Mouse (Mus musculus): ENCODE data around the gene Acin1. TPM values are rescaled to one million over a fixed set of nuclear protein-coding genes. Genes with fewer than 3 reads are reported as not detected.

Gene Acin1
- polyA plus RNA-seq, 1 experiment, result 79.4 TPM

DNA sequence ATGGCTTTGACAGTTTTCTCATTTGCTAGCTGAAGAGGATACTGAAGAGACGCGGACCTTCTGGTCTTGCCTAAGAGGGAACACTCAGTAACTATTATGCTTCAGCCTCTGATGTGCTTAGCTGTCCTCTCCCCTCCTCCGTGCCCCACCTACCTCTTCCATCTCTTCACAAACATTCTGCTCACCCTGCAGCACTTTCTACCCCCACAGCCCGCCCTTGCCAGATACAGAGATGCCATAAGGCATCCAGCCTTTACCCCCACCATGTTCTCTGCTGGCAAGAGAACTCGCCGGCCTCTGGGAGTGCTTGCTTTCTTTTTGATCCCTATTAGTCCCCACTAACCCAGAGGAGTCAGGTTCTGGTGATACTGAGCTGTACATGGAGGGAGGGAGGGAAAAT is 76.1 kb downstream of the Acin1 start:
- TF ChIP-seq POLR2A (IDR thresholded peaks at IDR 0.05; ENCODE audit: low read depth, low read length) (no peak), CTCF (conservative IDR thresholded peaks at IDR 0.05; ENCODE audit: insufficient read depth, insufficient read length, low read depth, low read length) (no peak)
- Histone ChIP-seq H3K27me3 (replicated peaks; ENCODE audit: control insufficient read depth, insufficient read depth, low read length) (no peaks in the 10 kb centered on the region), H3K36me3 (ENCODE audit: control insufficient read depth, insufficient read depth, low read length) (peaks cover 1% of the 10 kb centered on the region; the same call in 1 of the 2 replicates), H3K4me3 (ENCODE audit: insufficient read depth, low read depth, low read length) (no peak overlapping the region), H3K4me1 (ENCODE audit: control insufficient read depth, insufficient read depth, low read length) (no peaks in the 10 kb centered on the region; the same call in 1 of the 2 replicates), H3K27ac (ENCODE audit: insufficient read depth, low read depth, low read length) (no peak overlapping the region)
- WGBS, result 85% methylated on average over 6 of the region's 6 CpGs
- DNase-seq, result no peak

- TF ChIP-seq CTCF (conservative IDR thresholded peaks at IDR 0.05; ENCODE audit: insufficient read depth, insufficient read length, low read depth, low read length) (peak; percentile 66), POLR2A (IDR thresholded peaks at IDR 0.05; ENCODE audit: low read depth, low read length) (no peak)
- Histone ChIP-seq H3K27ac (ENCODE audit: insufficient read depth, low read depth, low read length) (no peak overlapping the region), H3K36me3 (ENCODE audit: control insufficient read depth, insufficient read depth, low read length) (peaks cover 1% of the 10 kb centered on the region; the same call in 1 of the 2 replicates), H3K27me3 (replicated peaks; ENCODE audit: control insufficient read depth, insufficient read depth, low read length) (no peaks in the 10 kb centered on the region), H3K4me1 (ENCODE audit: control insufficient read depth, insufficient read depth, low read length) (no peaks in the 10 kb centered on the region; the same call in 1 of the 2 replicates), H3K4me3 (ENCODE audit: insufficient read depth, low read depth, low read length) (no peak overlapping the region)
- 71% methylated on average over 4 of the region's 4 CpGs for WGBS
- peak; percentile 34 for DNase-seq
These were observed 76.8 kb downstream of the Acin1 start for GRCm38 (mm10) chr14:54609962-54610361.

DNA sequence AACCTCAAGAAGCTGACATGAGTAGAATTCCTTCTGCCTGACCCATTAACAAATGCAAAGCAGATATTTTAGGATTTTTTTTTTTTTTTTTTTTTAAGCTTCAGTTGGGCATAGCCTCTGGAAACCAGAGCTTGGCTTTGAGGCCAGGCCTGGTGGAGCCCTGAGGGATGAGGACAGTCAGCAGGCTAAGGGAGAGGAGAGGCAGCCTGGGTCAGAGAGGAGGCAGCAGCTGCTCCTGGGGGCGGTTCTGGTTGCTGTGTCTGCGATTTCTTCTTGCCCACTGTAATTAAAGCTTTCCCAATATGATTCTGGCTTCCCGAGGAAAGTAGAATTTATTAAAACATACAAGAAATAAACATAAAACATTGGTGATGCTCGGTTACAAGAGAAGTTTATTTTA is 77.5 kb downstream of the Acin1 start:
- WGBS, result 56% methylated on average over 4 of the region's 4 CpGs

DNA sequence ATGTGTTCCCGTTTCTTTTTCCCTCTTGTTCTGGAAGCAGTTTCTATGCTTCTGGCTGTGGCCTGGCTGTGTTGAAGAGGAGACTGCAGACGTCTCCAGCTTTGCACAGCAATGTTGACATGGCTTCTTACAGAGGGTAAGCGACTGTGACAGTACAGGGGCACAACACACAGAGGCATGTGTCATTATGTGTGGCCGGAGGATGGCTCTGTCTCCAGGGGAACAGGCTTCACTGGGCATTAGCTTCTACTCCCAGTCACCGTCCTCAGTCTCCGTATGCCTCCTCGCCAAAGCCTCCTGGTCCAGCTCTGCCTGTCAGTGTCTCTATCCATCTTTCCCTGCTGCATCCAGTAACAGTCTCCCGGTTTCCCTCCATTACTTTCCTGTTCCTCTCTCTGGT is 79.5 kb downstream of the Acin1 start:
- no peak for TF ChIP-seq POLR2A (IDR thresholded peaks at IDR 0.05; ENCODE audit: low read depth, low read length)
- no peak for TF ChIP-seq CTCF (conservative IDR thresholded peaks at IDR 0.05; ENCODE audit: insufficient read depth, insufficient read length, low read depth, low read length)
- Histone ChIP-seq H3K27me3 (replicated peaks; ENCODE audit: control insufficient read depth, insufficient read depth, low read length) (no peaks in the 10 kb centered on the region), H3K4me3 (ENCODE audit: insufficient read depth, low read depth, low read length) (no peak overlapping the region), H3K36me3 (ENCODE audit: control insufficient read depth, insufficient read depth, low read length) (no peaks in the 10 kb centered on the region), H3K4me1 (ENCODE audit: control insufficient read depth, insufficient read depth, low read length) (no peaks in the 10 kb centered on the region; the same call in 1 of the 2 replicates), H3K27ac (ENCODE audit: insufficient read depth, low read depth, low read length) (no peak overlapping the region)
- no peak for DNase-seq
- WGBS, result 63% methylated on average over 8 of the region's 8 CpGs

More for the DNA sequence above, 77.5 kb downstream of the Acin1 start:
- H3K27ac ChIP-seq (ENCODE audit: insufficient read depth, low read depth, low read length), result no peak overlapping the region
- no peaks in the 10 kb centered on the region; the same call in 1 of the 2 replicates for H3K36me3 ChIP-seq (ENCODE audit: control insufficient read depth, insufficient read depth, low read length)
- no peak overlapping the region for H3K4me3 ChIP-seq (ENCODE audit: insufficient read depth, low read depth, low read length)
- H3K27me3 ChIP-seq (replicated peaks; ENCODE audit: control insufficient read depth, insufficient read depth, low read length), result no peaks in the 10 kb centered on the region
- TF ChIP-seq CTCF (conservative IDR thresholded peaks at IDR 0.05; ENCODE audit: insufficient read depth, insufficient read length, low read depth, low read length), result no peak
- no peak for TF ChIP-seq POLR2A (IDR thresholded peaks at IDR 0.05; ENCODE audit: low read depth, low read length)
- H3K4me1 ChIP-seq (ENCODE audit: control insufficient read depth, insufficient read depth, low read length), result no peaks in the 10 kb centered on the region; the same call in 1 of the 2 replicates
- DNase-seq, result no peak

GRCm38 (mm10) chr14:54605752-54606321 is 80.9 kb downstream of the Acin1 start, which contains the start of gene 4931414P19Rik:
4931414P19Rik (minus strand) TSS chr14:54605993.
- H3K36me3 ChIP-seq (ENCODE audit: control insufficient read depth, insufficient read depth, low read length), result no peaks in the 10 kb centered on the region
- no peaks in the 10 kb centered on the region; the same call in 1 of the 2 replicates for H3K4me1 ChIP-seq (ENCODE audit: control insufficient read depth, insufficient read depth, low read length)
- DNase-seq, result peak; percentile 89
- under 1% methylated on average over 39 of the region's 39 CpGs for WGBS
- peak within 1 kb of the TSS; percentile 64 for H3K4me3 ChIP-seq (ENCODE audit: insufficient read depth, low read depth, low read length)
- TF ChIP-seq CTCF (conservative IDR thresholded peaks at IDR 0.05; ENCODE audit: insufficient read depth, insufficient read length, low read depth, low read length) (no peak), POLR2A (IDR thresholded peaks at IDR 0.05; ENCODE audit: low read depth, low read length) (no peak)
- no peaks in the 10 kb centered on the region for H3K27me3 ChIP-seq (replicated peaks; ENCODE audit: control insufficient read depth, insufficient read depth, low read length)
- peak within 1 kb of the TSS; percentile 39 for H3K27ac ChIP-seq (ENCODE audit: insufficient read depth, low read depth, low read length)

DNA sequence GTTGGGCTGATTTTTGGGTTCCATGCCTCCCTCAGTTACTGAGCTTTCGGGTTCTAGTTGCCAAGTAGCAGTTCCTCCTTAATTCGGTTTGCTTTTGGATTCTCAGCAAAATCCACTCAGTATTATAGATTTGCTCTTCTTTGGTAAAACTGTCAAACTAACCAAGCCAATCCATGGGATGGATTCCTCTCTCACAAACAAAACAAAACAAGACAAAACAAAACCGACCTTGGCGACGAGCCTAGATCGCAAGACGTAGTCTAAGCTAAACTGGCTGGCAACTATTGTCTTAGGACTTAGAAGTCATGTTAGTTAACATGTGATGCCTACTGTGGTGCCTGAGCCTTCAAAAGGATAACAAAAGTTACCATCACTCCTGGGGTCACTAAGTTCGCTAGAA is 83.0 kb downstream of the Acin1 start:
- Histone ChIP-seq H3K4me1 (ENCODE audit: control insufficient read depth, insufficient read depth, low read length) (no peaks in the 10 kb centered on the region; the same call in 1 of the 2 replicates), H3K27ac (ENCODE audit: insufficient read depth, low read depth, low read length) (peak overlapping the region; percentile 88), H3K27me3 (replicated peaks; ENCODE audit: control insufficient read depth, insufficient read depth, low read length) (no peaks in the 10 kb centered on the region), H3K4me3 (ENCODE audit: insufficient read depth, low read depth, low read length) (peak overlapping the region; percentile 84), H3K36me3 (ENCODE audit: control insufficient read depth, insufficient read depth, low read length) (no peaks in the 10 kb centered on the region)
- 84% methylated on average over 8 of the region's 8 CpGs for WGBS
- no peak for DNase-seq
- no peak for TF ChIP-seq CTCF (conservative IDR thresholded peaks at IDR 0.05; ENCODE audit: insufficient read depth, insufficient read length, low read depth, low read length)
- no peak for TF ChIP-seq POLR2A (IDR thresholded peaks at IDR 0.05; ENCODE audit: low read depth, low read length)

- TF ChIP-seq POLR2A (IDR thresholded peaks at IDR 0.05; ENCODE audit: low read depth, low read length) (no peak), CTCF (conservative IDR thresholded peaks at IDR 0.05; ENCODE audit: insufficient read depth, insufficient read length, low read depth, low read length) (no peak)
- peak overlapping the region; percentile 88 for H3K27ac ChIP-seq (ENCODE audit: insufficient read depth, low read depth, low read length)
These were observed 83.6 kb downstream of the Acin1 start for GRCm38 (mm10) chr14:54603038-54603654.

More at GRCm38 (mm10) chr14:54603038-54603654, 83.6 kb downstream of the Acin1 start:
- Histone ChIP-seq H3K27me3 (replicated peaks; ENCODE audit: control insufficient read depth, insufficient read depth, low read length) (no peaks in the 10 kb centered on the region), H3K4me1 (ENCODE audit: control insufficient read depth, insufficient read depth, low read length) (no peaks in the 10 kb centered on the region; the same call in 1 of the 2 replicates), H3K36me3 (ENCODE audit: control insufficient read depth, insufficient read depth, low read length) (no peaks in the 10 kb centered on the region), H3K4me3 (ENCODE audit: insufficient read depth, low read depth, low read length) (peak overlapping the region; percentile 84)
- peak; percentile 98 for DNase-seq
- WGBS, result under 1% methylated on average over 46 of the region's 46 CpGs

Data from kidney, adult 2 months (tissue).